Mouse (Mus musculus) embryonic facial prominence, embryonic 10.5 days (tissue): ENCODE data around the gene Ergic1. TPM values are rescaled to one million over a fixed set of nuclear protein-coding genes. Genes with fewer than 3 reads are reported as not detected.

Experiments used
- DNase-seq: peaks from one replicate; pipeline ENCODE4 v3.0.0-alpha.2; 2017; ENCODE audit warnings: low spot score
- H3K27ac ChIP-seq: fragments of 300-500 bp; sonication (generic); replicated peaks from 2 replicates; pipeline ENCODE4 v1.5.1; 2016; ENCODE audit warnings: mild to moderate bottlenecking
- H3K27me3 ChIP-seq: fragments of 300-500 bp; sonication (generic); replicated peaks from 2 replicates; pipeline ENCODE4 v1.6.1; 2016; ENCODE audit warnings: low read depth, mild to moderate bottlenecking; ENCODE audit not compliant: poor library complexity, severe bottlenecking
- H3K36me3 ChIP-seq: fragments of 300-500 bp; sonication (generic); replicated peaks from 2 replicates; pipeline ENCODE4 v1.6.1; 2016; ENCODE audit warnings: mild to moderate bottlenecking, moderate library complexity
- H3K4me1 ChIP-seq: fragments of 300-500 bp; sonication (generic); 2 replicates; pipeline ENCODE4 v1.6.1; 2016
- H3K4me3 ChIP-seq: fragments of 300-500 bp; sonication (generic); 2 replicates; pipeline ENCODE4 v1.5.1; 2016; ENCODE audit warnings: mild to moderate bottlenecking, moderate library complexity
- H3K9me3 ChIP-seq: fragments of 300-500 bp; sonication (generic); 2 replicates; pipeline ENCODE4 v1.6.1; 2016; ENCODE audit warnings: mild to moderate bottlenecking
- WGBS: fragments of 180-500 bp; shearing (Covaris S2); methylation state at CpG from one replicate; pipeline ENCODE4 v1.1.7; 2016; 5-methylcytosine and 5-hydroxymethylcytosine counted together
- polyA plus RNA-seq: library from polyadenylated mRNA; unstranded; fragments of >200 nt; fragmentation: Nextera tagmentation; extraction: Ambion mirVana; gene quantifications from 2 replicates; pipeline ENCODE4 v1.2.1, GENCODE M21; 2016

The Ergic1 gene
- polyA plus RNA-seq, 1 experiment from 2014 or later = 109 TPM

DNA sequence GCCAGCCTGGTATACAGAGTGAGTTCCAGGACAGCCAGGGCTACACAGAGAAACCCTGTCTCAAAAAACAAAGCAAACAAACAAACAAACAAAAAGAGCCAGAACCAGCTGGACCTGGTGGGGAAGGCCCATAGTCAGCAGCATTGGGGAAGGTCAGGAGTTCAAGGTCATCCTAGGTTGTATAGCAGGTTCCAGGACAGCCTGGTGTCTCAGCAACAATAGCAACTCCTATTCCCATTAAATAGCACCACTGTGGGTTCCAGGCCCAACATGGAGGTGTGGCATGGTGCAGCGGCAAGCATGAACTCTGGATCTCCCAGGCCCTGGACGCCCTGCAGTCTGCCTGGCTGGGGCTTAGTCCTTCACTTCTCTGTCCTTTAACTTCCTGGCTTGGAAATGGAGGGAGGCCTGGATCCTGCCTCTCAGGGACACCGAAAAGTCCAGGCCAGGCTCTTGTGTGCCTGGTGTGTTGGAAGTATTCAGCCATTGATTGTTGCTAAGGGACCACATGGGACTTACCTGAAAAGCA, 19.6 kb downstream of the Ergic1 start:
- Histone ChIP-seq H3K36me3 (peaks cover 97% of the 10 kb centered on the region), H3K4me1 (peaks cover 26% of the 10 kb centered on the region), H3K9me3 (no peaks in the 10 kb centered on the region), H3K4me3 (no peak overlapping the region), H3K27me3 (no peaks in the 10 kb centered on the region), H3K27ac (no peak overlapping the region)
- no peak for DNase-seq
- 95% methylated on average over 3 of the region's 3 CpGs for WGBS

DNA sequence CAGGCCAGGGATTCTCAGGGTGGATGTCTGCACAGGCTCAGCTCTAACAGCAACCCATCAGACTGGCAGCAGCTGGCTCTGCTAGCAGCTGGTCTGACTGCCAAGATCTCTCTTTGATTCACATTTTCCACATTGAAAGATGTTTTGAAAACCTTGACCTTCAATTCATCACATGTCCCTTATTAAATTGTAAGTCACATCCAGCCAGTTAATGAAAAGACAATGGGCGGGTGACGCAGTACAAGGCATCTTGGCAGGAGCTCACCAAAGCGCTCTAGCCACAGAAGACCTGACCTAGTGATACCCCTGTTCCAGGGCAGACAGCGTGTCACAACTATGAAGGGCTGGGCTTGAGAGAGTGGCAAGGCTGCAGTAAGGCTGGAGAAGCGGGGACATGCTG, 21.0 kb downstream of the Ergic1 start:
- 96% methylated on average over 5 of the region's 5 CpGs for WGBS
- Histone ChIP-seq H3K36me3 (peaks cover 95% of the 10 kb centered on the region), H3K27me3 (no peaks in the 10 kb centered on the region), H3K4me1 (peaks cover 26% of the 10 kb centered on the region), H3K4me3 (no peak overlapping the region), H3K27ac (no peak overlapping the region), H3K9me3 (no peaks in the 10 kb centered on the region)
- no peak for DNase-seq

DNA sequence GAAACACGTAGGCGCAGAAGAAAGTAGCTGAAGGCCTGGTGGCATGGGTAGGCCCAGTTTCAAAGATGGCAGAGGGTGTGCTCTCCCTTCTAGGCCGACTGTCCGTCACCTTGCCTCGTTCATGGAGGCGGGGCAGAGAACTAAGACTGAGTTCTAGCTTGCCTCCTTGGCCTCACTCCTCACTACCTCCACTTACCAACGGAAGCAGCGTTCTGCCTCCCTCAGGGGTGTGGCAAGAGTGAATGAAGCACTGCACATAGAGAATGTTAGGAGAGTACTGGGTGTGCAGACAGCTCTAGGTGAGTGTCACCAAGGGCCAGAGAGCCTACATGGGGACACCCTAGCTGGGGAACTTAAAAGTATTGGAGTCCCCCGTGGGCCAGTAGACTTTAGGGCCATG, 21.8 kb downstream of the Ergic1 start:
- whole genome bisulfite sequencing = 94% methylated on average over 9 of the region's 9 CpGs
- Histone ChIP-seq H3K27me3 (no peaks in the 10 kb centered on the region), H3K4me3 (no peak overlapping the region), H3K36me3 (peaks cover 95% of the 10 kb centered on the region), H3K4me1 (peaks cover 26% of the 10 kb centered on the region), H3K9me3 (no peaks in the 10 kb centered on the region), H3K27ac (no peak overlapping the region)
- no peak for DNase-seq

DNA sequence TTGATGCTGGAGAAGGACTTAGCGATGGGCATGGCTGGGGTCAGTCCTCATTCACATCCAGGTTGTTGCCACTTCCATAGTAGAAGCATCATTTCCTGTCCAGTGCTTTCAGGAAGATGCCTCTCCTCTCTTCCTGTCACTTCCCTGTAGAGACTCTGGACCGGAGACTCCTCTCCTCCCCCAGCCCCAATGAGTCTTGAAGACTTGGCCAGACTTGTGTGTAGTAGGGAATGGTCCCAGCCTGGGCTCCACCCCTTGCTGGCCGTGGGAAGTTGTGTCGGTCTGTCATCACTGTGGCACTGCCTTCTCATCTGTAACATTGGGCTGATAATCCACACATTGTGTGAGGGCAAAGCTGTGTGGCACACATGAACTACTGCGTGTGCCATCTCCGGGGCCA, 22.3 kb downstream of the Ergic1 start:
- Histone ChIP-seq H3K4me3 (no peak overlapping the region), H3K27me3 (no peaks in the 10 kb centered on the region), H3K27ac (peak overlapping the region; percentile 25; the same call in 1 of the 2 replicates), H3K9me3 (no peaks in the 10 kb centered on the region), H3K4me1 (peaks cover 21% of the 10 kb centered on the region), H3K36me3 (peaks cover 95% of the 10 kb centered on the region)
- DNase-seq = no peak
- WGBS = 93% methylated on average over 6 of the region's 6 CpGs

DNA sequence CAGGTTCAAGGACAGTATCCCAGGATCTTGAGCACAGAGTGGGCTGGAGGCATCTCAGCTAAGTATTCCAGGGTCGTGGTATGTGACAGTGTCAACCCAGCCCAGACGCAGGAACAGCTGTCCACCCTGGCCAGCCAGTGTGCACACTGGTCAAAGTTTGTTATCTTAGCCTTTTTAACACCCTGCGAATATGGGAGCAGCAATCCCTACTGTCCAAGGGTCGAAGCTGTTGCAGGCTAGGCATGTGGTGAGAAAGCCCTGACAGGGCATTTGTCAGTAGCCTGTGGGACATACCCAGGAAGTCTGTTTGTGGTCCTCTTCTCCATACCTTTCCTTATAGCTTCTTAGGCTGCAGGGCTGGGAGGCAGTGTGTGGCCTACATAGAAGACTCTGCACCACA, 22.8 kb downstream of the Ergic1 start:
- Histone ChIP-seq H3K4me3 (no peak overlapping the region), H3K27me3 (no peaks in the 10 kb centered on the region), H3K9me3 (no peaks in the 10 kb centered on the region), H3K36me3 (peaks cover 95% of the 10 kb centered on the region), H3K4me1 (peaks cover 21% of the 10 kb centered on the region), H3K27ac (peak overlapping the region; percentile 25)
- 79% methylated on average over 4 of the region's 4 CpGs for WGBS
- DNase-seq = no peak

DNA sequence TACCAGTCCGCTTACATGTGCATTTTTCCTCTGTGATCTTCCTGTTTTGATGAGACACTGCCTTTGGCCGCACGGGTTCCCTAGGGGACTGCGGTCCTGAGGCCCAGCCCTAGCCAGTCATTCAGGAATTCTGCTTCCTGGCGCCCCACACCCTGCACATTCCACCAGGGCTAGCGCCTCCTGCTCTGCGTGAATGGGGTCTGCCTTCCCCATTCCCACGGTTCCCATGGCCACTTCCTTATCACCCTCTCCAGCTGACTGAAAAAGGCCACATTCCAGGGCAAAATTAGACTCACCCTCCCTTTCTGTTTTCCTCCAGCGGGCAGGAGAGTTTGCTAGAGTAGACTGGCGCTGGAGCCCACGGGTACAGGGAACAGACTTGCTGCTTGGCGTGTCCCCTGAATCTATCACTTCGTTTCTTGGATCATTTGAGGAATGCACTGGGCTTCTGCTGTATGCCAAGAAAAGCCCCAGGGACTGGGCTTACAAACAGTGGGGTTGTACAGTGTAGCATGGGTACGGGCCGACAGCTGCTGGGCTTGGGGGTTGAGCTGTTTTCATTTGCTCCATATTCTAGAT, 23.4 kb downstream of the Ergic1 start:
- peaks cover 21% of the 10 kb centered on the region for H3K4me1 ChIP-seq
- peak; percentile 58 for DNase-seq
- peak overlapping the region; percentile 14; the same call in 1 of the 2 replicates for H3K27ac ChIP-seq
- 66% methylated on average over 15 of the region's 15 CpGs for WGBS
- peaks cover 91% of the 10 kb centered on the region for H3K36me3 ChIP-seq
- no peak overlapping the region for H3K4me3 ChIP-seq
- no peaks in the 10 kb centered on the region for H3K9me3 ChIP-seq
- H3K27me3 ChIP-seq = no peaks in the 10 kb centered on the region

DNA sequence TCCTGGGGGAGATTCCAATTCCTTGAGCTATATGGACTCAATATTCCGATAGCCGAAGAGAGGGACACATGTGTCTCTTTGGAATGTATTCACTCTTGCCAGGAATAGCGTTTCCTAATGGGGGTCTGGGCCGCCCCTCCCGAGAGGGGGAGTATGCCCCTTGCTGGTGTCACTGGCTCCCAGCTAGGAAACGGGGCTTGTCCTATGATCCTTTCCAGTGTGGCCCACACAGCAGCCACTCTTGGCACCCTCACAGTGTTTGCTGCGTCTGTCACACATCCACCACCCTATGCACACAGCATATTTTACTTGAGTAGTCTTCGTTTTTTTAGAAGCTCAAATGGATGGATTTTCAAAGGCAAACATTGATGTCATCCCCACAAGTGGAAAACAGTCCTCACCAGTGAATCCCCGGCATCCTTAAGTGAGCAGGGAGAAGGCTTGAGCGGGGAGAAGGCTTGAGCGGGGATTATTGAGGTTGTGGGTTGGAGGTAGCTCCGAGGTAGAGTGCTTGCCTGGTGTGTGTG, 26.7 kb downstream of the Ergic1 start:
- H3K4me3 ChIP-seq = no peak overlapping the region
- peaks cover 81% of the 10 kb centered on the region for H3K36me3 ChIP-seq
- H3K4me1 ChIP-seq = peaks cover 21% of the 10 kb centered on the region
- H3K27me3 ChIP-seq = no peaks in the 10 kb centered on the region
- DNase-seq = no peak
- 91% methylated on average over 12 of the region's 12 CpGs for WGBS
- no peaks in the 10 kb centered on the region for H3K9me3 ChIP-seq
- H3K27ac ChIP-seq = no peak overlapping the region

DNA sequence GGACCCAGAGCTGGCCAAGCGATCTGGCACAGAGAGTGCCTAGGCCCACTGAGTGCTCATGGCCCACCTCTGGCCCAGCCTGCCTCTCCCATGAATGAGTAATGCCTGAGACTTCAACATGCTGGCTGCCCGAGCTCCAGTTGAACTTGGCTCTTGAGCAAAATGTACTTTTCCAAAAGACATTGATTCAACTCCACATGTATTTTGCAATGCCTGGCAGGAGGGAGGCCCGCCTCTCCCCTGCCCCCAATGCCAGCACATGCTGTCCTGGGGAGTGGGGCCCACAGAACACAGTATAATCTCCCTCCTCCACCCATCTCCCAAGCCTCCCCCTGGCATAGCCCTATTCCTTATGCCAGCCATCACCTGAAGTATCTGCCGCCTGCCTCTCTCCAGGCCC, 31.2 kb downstream of the Ergic1 start:
- H3K27me3 ChIP-seq = no peaks in the 10 kb centered on the region
- WGBS = 85% methylated on average over 4 of the region's 4 CpGs
- H3K27ac ChIP-seq = no peak overlapping the region
- H3K36me3 ChIP-seq = peaks cover 69% of the 10 kb centered on the region
- H3K4me3 ChIP-seq = no peak overlapping the region
- no peak for DNase-seq
- no peaks in the 10 kb centered on the region for H3K9me3 ChIP-seq
- H3K4me1 ChIP-seq = peaks cover 23% of the 10 kb centered on the region

DNA sequence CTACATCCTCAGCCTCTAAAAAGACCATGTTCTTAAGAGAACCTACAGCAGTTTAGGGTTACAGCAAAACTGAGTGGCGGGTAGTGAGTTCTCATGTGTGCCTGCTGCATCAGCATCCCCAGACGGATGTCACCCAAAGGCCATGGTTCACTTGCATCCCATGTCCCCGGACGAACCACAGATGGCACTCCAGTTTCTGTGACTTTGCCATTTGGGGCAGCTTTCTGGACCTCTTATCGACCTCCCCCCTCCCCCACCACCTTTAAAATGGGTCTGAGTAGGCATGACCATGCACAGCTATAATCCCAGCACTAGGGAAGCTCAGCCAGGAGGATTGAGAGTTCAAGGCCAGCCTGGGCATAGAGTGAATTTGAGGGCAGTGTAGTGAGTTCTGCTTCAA, 31.9 kb downstream of the Ergic1 start:
- WGBS = 89% methylated on average over 5 of the region's 5 CpGs
- Histone ChIP-seq H3K9me3 (no peaks in the 10 kb centered on the region), H3K4me1 (peaks cover 23% of the 10 kb centered on the region), H3K36me3 (peaks cover 62% of the 10 kb centered on the region), H3K27ac (no peak overlapping the region), H3K27me3 (no peaks in the 10 kb centered on the region), H3K4me3 (no peak overlapping the region)
- DNase-seq = no peak

DNA sequence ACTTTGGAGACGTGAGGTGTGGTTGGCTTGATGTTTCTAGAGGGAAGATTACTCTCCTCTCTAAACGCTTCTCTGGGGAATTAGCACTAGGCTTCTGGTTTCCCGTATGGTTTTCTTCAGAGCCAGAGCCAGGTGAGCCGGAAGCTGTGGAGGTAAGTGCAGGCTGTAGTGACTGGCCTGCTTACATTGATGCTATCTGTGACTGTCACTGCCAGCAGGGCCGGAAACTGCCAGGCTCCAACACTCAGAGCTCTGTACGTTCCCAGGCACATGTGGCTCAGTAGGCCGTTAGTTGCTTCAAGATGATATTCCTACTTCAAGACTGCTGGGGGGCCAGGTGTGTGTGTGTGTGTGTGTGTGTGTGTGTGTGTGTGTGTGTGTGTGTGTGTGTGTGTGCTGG, 32.9 kb downstream of the Ergic1 start:
- H3K36me3 ChIP-seq = peaks cover 57% of the 10 kb centered on the region

DNA sequence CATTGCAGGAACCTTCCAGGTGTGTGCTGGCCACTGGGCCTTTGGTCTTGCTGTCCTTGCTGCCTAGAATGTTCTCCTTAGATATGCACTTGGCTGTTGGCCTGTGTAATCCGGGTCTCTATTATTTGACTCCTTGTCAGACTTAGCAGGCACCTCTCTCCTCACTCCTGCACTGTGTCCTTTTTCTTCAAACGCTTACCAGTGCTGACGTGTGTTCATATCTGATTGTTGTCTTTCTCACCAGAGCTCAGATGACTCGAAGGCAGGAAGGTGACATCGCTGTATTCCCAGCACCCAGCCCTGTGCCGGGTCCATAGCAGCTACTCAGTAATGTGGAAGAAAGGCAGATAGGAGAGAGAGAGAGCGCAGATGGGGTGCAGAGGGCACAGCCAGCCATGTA, 33.7 kb downstream of the Ergic1 start:
- Histone ChIP-seq H3K4me1 (peaks cover 23% of the 10 kb centered on the region), H3K27ac (no peak overlapping the region; the same call in 1 of the 2 replicates), H3K36me3 (peaks cover 54% of the 10 kb centered on the region), H3K27me3 (no peaks in the 10 kb centered on the region), H3K4me3 (no peak overlapping the region), H3K9me3 (no peaks in the 10 kb centered on the region)
- DNase-seq = no peak
- 90% methylated on average over 7 of the region's 7 CpGs for WGBS

More for the DNA sequence above, 32.9 kb downstream of the Ergic1 start:
- Histone ChIP-seq H3K4me1 (peaks cover 23% of the 10 kb centered on the region), H3K27me3 (no peaks in the 10 kb centered on the region), H3K9me3 (no peaks in the 10 kb centered on the region), H3K4me3 (no peak overlapping the region), H3K27ac (no peak overlapping the region)
- 86% methylated on average over 7 of the region's 7 CpGs for WGBS
- DNase-seq = no peak

DNA sequence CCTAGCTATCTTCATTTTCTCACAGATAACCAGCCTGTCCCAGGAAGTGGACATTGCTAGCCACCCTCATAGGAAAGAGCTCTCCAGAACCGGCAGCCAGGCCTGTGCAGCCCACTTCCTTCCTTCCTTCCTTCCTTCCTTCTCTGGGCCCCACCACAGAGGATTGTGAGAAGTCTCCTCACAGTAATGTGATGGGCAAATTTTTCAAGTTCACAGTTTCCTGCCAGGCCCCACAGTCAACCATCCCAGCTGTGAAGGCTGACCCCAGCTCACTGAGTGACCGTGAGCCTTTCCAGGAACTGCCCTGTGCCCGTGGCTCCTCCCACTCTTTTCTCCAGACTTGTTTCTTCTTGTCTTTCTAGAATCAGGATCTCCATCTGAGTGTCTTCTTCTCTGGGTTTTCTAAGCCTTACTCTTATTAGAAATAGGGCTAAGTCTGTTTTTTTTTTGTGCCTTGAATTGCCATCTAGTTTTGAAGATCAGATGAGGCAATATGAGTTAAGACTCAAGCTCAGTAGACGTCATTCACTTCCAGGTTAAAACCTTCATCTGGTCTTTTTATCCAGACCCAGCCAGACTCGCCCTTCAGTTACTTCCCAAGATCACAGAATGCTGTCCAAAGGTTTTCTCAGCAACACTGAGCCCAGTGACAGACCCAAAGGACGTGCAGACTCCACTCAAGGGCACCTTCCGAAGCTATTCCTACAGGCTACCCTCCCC, 34.3 kb downstream of the Ergic1 start:
- no peak overlapping the region for H3K4me3 ChIP-seq
- no peaks in the 10 kb centered on the region for H3K9me3 ChIP-seq
- no peaks in the 10 kb centered on the region for H3K27me3 ChIP-seq
- no peak for DNase-seq
- H3K27ac ChIP-seq = peak overlapping the region; percentile 4; the same call in 1 of the 2 replicates
- 65% methylated on average over 7 of the region's 7 CpGs for WGBS
- H3K4me1 ChIP-seq = peaks cover 23% of the 10 kb centered on the region
- peaks cover 52% of the 10 kb centered on the region for H3K36me3 ChIP-seq
